Mouse (Mus musculus) heart, adult 8-10 months (tissue): ENCODE measurements around the gene Dnajc21. TPM values are rescaled to one million over a fixed set of nuclear protein-coding genes. Genes with fewer than 3 reads are reported as not detected.

Experiments used
- DNase-seq: peaks from one replicate; pipeline ENCODE4 v3.0.0; 2022; ENCODE audit warnings: low spot score
- total RNA-seq, 4 experiments: library from RNA; stranded (reverse); gene quantifications; 2 replicates each; pipeline ENCODE4 v1.2.4; 2022

The Dnajc21 gene
- total RNA-seq, 4 experiments from 2014 or later, result 32.7 to 37.0 (median 35.8) TPM

DNA sequence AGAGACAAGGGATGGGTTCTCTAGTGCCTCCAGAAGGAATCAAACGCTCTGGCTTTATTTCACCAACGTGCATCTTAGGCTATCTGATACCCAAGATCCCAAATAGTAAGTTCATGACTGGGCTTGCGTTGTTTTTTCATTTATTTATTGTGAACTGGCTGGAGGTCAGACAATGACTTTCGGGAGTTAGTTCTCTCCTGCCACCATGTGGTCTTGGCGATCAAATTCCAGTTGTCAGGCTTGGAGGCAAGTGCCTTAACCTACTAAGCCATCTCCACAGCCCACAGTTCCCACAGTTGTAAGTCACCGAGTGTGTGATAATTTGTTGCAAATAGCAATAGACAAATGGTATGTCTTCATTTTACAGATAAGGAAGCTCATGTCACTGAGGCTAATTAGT is 30.4 kb downstream of the Dnajc21 start:
- DNase-seq, result no peak

DNA sequence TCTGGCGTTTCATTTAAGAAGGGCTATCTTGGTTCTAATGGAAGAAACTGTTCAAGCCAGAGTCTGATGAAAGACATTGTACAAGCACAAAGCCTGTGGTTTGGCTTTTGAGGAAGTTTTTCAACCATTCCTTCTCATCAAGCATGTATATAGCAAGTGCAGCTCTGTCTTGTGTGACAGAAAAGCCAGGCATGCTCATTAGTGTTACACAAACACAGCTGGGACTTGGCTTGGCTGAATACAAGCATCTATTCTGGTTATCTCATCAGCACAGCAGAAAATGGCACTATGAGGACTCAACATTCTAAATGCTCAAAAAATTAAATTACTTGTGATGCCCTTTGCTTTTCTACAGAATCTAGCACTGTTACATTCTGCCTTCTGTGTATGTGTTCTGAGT is 33.4 kb downstream of the Dnajc21 start:
- DNase-seq, result no peak

DNA sequence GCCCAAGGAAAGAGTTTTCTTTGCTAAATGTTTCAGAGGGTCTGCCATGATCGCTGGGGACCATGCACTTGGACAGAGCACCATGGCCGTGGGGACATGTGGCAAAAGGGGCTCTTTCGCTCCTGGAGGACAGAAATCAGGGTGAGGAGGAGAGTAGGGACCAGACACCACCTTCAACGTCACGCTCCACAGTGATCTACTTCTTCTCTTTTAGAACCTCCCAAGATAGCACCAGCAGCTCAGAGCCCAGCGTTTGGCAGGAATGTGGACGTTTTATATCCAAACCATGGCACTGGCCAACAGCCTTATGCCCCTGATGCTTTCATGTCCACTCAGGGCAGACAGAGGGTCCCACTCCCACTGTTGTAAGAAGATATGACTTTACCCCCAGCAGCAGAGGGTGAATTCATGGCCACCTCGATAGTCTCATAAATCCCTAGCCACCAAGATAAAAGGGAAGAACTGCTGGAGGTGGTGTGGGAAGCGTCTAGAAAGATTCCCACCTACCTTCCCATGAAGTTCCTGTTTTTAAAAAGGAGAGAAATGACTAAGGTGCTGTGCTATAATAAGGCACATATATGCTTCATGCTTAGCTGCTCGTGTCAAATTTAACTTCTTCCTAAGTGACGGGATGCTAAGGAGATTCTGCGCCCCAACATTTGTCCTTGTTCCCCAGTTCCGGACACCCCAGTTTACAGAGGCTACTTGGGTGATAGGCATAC is 43.6 kb downstream of the Dnajc21 start:
- DNase-seq, result no peak

DNA sequence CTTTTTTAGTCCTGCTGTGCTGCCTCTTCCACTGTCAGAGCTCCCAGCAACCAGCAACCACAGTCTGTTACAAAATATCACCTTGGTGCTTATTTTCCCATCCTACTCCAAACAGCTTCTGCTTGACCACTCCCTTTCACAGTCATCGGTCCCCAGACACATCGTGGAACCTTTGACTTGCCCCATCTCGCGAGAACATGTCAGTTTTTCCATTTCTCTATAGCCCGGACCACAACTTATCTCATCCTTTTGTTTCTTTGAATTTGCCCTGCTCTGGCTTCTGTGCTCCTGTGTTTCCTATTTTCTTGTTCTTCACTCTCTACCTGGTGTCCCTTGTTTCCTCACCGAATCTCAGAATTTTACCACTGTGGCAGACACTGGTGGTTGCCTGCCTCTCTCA is 44.2 kb downstream of the Dnajc21 start:
- no peak for DNase-seq

DNA sequence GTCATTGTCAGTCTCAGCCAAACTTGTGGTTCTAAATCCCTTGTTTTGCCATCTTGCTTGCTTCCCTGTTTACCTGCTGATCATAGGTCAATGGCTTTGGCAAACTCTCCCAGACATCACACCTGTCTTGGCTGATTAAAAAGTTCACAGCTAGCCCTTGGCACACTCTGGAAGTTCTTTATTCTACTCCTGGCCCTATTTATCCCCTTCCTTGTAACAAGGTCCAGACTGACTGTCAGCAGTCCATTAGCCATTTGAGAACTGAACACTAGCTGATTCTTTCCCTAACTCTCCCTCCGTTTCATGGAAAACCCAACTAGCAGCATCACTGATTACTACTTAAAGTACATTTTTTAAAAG is 48.6 kb downstream of the Dnajc21 start:
- no peak for DNase-seq

DNA sequence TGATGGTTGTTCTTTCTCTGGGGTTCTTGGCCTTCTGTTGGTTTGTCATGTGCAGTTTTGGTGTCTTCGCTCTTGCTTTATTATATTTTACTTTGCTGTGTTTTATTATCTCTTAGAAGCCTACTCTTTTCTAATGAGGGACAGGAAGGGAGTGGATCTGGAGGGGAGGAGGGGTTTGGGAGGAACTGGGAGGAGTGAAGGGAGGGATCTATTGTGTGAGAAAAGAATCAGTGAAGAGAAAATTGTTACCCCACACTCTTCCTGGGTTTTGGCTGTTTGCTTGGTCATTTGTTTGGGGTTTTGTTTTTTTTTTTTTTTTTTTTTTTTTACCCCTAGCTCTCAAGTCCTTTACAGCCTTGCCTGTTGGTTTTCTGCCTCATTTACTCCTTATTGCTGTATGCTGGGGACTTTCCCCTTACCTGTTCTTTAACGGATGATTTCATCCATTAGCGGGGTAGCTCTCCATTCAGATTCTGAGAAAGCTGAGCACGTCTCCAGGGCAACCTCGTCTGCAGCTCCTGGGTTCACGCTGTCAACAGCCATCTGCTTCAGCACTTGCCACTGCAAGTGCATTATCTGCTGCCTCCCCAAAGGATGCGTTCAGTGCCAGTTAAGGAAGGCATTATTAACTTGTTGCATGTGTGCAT is 49.1 kb downstream of the Dnajc21 start:
- DNase-seq, result no peak

DNA sequence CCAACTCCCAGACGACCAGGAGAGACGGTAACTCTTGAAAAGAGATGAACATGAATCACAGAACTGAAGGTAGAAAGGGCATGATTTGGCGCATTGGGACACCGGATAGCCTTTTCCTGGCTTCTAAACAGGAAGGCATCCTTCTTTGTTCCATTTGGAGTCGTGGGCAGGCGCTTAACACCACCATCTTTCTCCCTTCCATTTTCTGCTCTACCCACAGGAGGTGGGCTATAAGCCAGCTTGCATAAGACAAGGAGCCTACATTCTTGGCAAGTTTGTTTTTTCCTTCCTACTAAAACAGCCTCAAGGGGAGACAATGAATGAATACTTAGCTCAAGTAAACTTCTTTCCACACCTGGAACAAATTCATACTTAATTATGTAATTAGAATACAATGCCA is 56.7 kb downstream of the Dnajc21 start:
- no peak for DNase-seq

DNA sequence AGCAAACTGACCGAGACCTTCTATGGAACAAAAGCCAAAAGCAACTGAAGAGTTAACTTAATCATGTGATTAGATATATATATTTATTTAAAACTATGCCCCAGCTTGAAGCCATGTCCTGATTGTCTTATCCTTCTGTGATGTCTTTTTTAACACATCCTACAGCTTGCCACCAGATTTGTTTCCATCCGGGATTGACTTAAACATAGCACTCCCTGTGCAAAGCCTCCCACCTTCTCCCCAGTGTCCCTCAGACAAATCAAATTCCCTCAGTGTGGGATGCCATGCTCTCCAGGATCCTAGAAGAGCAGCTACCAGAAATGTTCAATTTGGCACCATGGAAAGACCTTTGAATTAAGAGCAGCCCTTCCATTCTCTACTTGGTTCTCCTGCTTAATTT is 59.4 kb downstream of the Dnajc21 start:
- no peak for DNase-seq

DNA sequence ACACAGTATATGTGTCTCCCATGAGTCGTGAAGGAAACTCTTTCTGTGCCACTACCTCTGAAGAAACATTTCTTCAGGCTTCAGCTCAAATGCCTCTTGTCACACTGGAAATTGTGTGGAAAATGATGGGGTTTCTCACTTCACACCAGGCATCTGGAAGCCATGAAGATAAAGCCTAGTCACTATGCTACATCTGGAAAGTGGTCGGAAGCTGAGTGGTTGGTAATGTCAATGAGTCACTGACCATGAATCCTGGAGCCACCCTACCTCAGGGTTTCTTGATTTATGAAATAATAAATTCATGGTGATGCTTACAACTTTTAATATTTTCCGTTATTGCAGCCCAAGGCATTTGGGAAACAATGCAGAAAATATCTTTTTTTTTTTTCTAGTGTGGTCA is 60.5 kb downstream of the Dnajc21 start:
- DNase-seq, result no peak

DNA sequence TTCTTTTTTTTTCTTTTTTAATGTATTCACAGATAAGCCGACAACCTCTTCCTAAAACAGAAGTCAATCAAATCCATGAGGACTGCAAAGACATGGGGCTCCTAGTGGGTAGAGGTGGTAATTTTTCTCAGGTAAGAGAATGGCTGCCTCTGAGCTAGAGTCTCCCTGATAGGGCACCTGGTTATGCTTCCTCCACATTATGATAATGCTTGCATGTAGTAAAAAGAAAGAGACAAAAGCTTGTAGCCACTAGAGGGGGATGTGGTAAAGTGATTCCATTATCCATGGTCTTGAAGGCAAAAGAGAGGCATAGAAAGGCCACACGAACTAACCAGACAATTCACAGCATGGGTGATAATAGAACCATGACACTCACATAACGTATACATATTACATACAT is 69.9 kb downstream of the Dnajc21 start:
- DNase-seq, result no peak

DNA sequence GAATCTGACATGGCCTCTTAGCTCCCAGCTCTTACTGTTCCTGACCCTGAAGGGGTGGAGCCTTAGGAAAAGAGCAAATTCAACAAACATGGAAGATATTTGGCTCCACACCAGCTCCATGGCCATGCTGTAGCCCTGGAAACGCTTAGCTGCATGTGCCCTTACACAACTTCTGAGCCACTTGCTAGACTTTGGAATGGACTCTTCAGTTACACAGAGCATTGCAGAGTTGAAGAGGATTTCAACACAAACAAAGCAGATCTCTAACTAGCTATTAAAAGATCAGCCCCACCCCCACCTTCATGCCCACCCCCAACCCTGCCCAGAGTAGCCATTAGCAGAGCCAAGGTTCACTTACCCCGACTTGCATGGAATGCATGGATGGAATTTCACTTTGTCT is 70.5 kb downstream of the Dnajc21 start:
- DNase-seq, result no peak

Other genes starting within 250 kb of the Dnajc21 start
- not detected for gene Gm21973, start 145.1 kb downstream of the Dnajc21 start, total RNA-seq
- not detected for gene Agxt2, start 112.0 kb downstream of the Dnajc21 start, total RNA-seq
- 10 to 100 TPM; 16.9 to 20.8 (median 19.0) TPM for gene Brix1, start 15.4 kb upstream of the Dnajc21 start, total RNA-seq
- 10 to 100 TPM in 1 of 4 experiments, 1 to 10 TPM in 3; 7.7 to 10.3 (median 8.3) TPM for gene Rad1, start 15.5 kb upstream of the Dnajc21 start, total RNA-seq
- gene Ttc23l, start 88.2 kb upstream of the Dnajc21 start, total RNA-seq, result not detected
- gene Rai14, start 244.1 kb upstream of the Dnajc21 start, total RNA-seq, result 1 to 10 TPM; 3.3 to 4.1 (median 3.6) TPM